24 mouse cellular contexts compared by ENCODE assay signal in the genomic region with DNA sequence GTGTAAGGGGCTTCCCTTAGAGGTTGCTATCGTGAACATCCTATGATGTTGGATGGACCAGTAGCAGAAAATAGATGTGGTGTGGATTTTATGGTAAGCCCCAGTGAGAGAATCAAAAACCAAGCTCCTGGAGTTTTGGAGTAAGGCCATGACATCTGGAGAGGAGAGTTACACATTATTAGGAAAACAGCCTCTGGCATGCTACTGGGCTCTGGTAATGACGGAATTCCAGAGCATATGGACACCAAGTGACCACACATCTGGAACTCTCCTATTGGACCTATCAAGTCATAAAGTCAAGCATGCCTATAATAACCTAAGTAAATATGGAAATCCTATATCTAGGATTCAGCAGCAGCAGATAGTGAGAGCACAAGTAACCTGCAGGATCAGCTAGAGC.
DNase-seq lines count a peak whose midpoint lies in the region; ATAC-seq and TF ChIP-seq lines count a peak whose summit lies in the region.
"Had no signal": no experiment of that assay in that cellular context is flagged by ENCODE, and none has a peak within 500 bp of the region (broad histone marks: within the 10 kb centered on the region; RNA-seq: fewer than 3 reads in every experiment).

No protein-coding gene starts in this region.

- no peak overlapping the region for H3K9ac ChIP-seq in limb, embryonic 13.5 days
- no peak overlapping the region for H3K9ac ChIP-seq in limb, embryonic 14.5 days (ENCODE audit: low read depth, low read length, severe bottlenecking)
- no peak overlapping the region for H3K9ac ChIP-seq in intestine, embryonic 16.5 days (ENCODE audit: low read depth, low read length)
- no peak overlapping the region for H3K9ac ChIP-seq in lung, postnatal 0 days (replicated peaks; ENCODE audit: low read depth)

- no peak for TF ChIP-seq POLR2A in limb, embryonic 14.5 days (IDR thresholded peaks at IDR 0.05; ENCODE audit: borderline replicate concordance, extremely low read depth, insufficient read depth, insufficient read length)

- TF ChIP-seq CTCF in lung, postnatal 0 days (IDR thresholded peaks at IDR 0.05), result no peak

- ATAC-seq in limb, embryonic 13.5 days (ENCODE audit: low FRiP score, low read depth), result peak; percentile 82
- peak; percentile 53; the same call in 1 of the 2 replicates for ATAC-seq in limb, embryonic 14.5 days (ENCODE audit: low FRiP score, low read depth)
- no peak for ATAC-seq in intestine, embryonic 16.5 days
- no peak for ATAC-seq in lung, postnatal 0 days
- ATAC-seq: activated CD4-positive, CD25-positive, alpha-beta regulatory T cell, adult 4 months; CD4-positive, CD25-positive, alpha-beta regulatory T cell, adult 4 months; Patski had no signal

- no peak for TF ChIP-seq EP300 in lung, postnatal 0 days (IDR thresholded peaks at IDR 0.05)

- 26% methylated on average over 2 of the region's 2 CpGs for WGBS in limb, embryonic 13.5 days
- 79% methylated on average over 2 of the region's 2 CpGs for WGBS in limb, embryonic 10.5 days
- 37% methylated on average over 2 of the region's 2 CpGs for WGBS in limb, embryonic 14.5 days
- 81% methylated on average over 2 of the region's 2 CpGs for WGBS in intestine, embryonic 16.5 days
- WGBS in lung, postnatal 0 days, result 78% methylated on average over 2 of the region's 2 CpGs

- H3K36me3 ChIP-seq in limb, embryonic 13.5 days, result no peaks in the 10 kb centered on the region
- no peaks in the 10 kb centered on the region for H3K36me3 ChIP-seq in limb, embryonic 10.5 days
- H3K36me3 ChIP-seq in limb, embryonic 14.5 days (ENCODE audit: control insufficient read depth, insufficient read depth, low read length), result no peaks in the 10 kb centered on the region
- H3K36me3 ChIP-seq in intestine, embryonic 16.5 days (ENCODE audit: control insufficient read depth, insufficient read depth, low read length), result no peaks in the 10 kb centered on the region
- H3K36me3 ChIP-seq in lung, postnatal 0 days (ENCODE audit: insufficient read depth, low read length), result no peaks in the 10 kb centered on the region
- H3K36me3 ChIP-seq: G1E had no signal

- H3K27me3 ChIP-seq in limb, embryonic 13.5 days, result no peaks in the 10 kb centered on the region
- no peaks in the 10 kb centered on the region for H3K27me3 ChIP-seq in limb, embryonic 10.5 days (ENCODE audit: low read depth, poor library complexity, severe bottlenecking)
- no peaks in the 10 kb centered on the region for H3K27me3 ChIP-seq in limb, embryonic 14.5 days (ENCODE audit: control insufficient read depth, insufficient read depth, low read length)
- no peaks in the 10 kb centered on the region for H3K27me3 ChIP-seq in intestine, embryonic 16.5 days (replicated peaks; ENCODE audit: control insufficient read depth, insufficient read depth, low read length)
- H3K27me3 ChIP-seq in lung, postnatal 0 days (replicated peaks; ENCODE audit: insufficient read depth, low read length), result no peaks in the 10 kb centered on the region
- H3K27me3 ChIP-seq: CH12.LX, Patski had no signal

- no peaks in the 10 kb centered on the region for H3K9me3 ChIP-seq in limb, embryonic 13.5 days
- no peaks in the 10 kb centered on the region for H3K9me3 ChIP-seq in limb, embryonic 10.5 days (replicated peaks)
- no peaks in the 10 kb centered on the region for H3K9me3 ChIP-seq in limb, embryonic 14.5 days (ENCODE audit: control insufficient read depth, low read length)
- no peaks in the 10 kb centered on the region for H3K9me3 ChIP-seq in intestine, embryonic 16.5 days (ENCODE audit: control insufficient read depth, low read length)
- H3K9me3 ChIP-seq in lung, postnatal 0 days (ENCODE audit: low read length), result no peaks in the 10 kb centered on the region
- H3K9me3 ChIP-seq: G1E had no signal

- H3K4me2 ChIP-seq in limb, embryonic 13.5 days (replicated peaks), result no peak overlapping the region
- H3K4me2 ChIP-seq in limb, embryonic 14.5 days (replicated peaks; ENCODE audit: low read depth, low read length, severe bottlenecking), result no peak overlapping the region
- no peak overlapping the region for H3K4me2 ChIP-seq in intestine, embryonic 16.5 days (ENCODE audit: low read depth, low read length)
- no peak overlapping the region for H3K4me2 ChIP-seq in lung, postnatal 0 days (replicated peaks; ENCODE audit: low read depth, low read length)

- H3K27ac ChIP-seq in limb, embryonic 13.5 days, result no peak overlapping the region
- no peak overlapping the region for H3K27ac ChIP-seq in limb, embryonic 10.5 days
- H3K27ac ChIP-seq in limb, embryonic 14.5 days (replicated peaks; ENCODE audit: low read depth, low read length), result no peak overlapping the region
- H3K27ac ChIP-seq in intestine, embryonic 16.5 days (ENCODE audit: low read length), result no peak overlapping the region
- H3K27ac ChIP-seq in lung, postnatal 0 days (ENCODE audit: low read length), result no peak overlapping the region

- H3K4me3 ChIP-seq in limb, embryonic 13.5 days, result no peak overlapping the region
- H3K4me3 ChIP-seq in limb, embryonic 10.5 days, result no peak overlapping the region
- H3K4me3 ChIP-seq in limb, embryonic 14.5 days (replicated peaks; ENCODE audit: low read length), result no peak overlapping the region
- no peak overlapping the region for H3K4me3 ChIP-seq in intestine, embryonic 16.5 days (ENCODE audit: low read length)
- no peak overlapping the region for H3K4me3 ChIP-seq in lung, postnatal 0 days (ENCODE audit: low read depth, low read length)

- peaks cover 6% of the 10 kb centered on the region; the same call in 1 of the 2 replicates for H3K4me1 ChIP-seq in limb, embryonic 13.5 days
- H3K4me1 ChIP-seq in limb, embryonic 10.5 days, result 0 out of 2 replicates have a peak, but pooled peaks cover 3% of the 10 kb centered on the region
- 0 out of 2 replicates have a peak, but pooled peaks cover 4% of the 10 kb centered on the region for H3K4me1 ChIP-seq in limb, embryonic 14.5 days (ENCODE audit: control insufficient read depth, insufficient read depth, low read length)
- H3K4me1 ChIP-seq in intestine, embryonic 16.5 days (ENCODE audit: control insufficient read depth, insufficient read depth, low read length), result no peaks in the 10 kb centered on the region
- H3K4me1 ChIP-seq in lung, postnatal 0 days (ENCODE audit: insufficient read depth, low read depth, low read length), result no peaks in the 10 kb centered on the region

- DNase-seq in limb, embryonic 10.5 days (ENCODE audit: low spot score), result no peak
- DNase-seq in 3T3-L1 (ENCODE audit: low read depth, low spot score), result peak; percentile 51
- peak; percentile 6 for DNase-seq in NIH3T3 (ENCODE audit: low read depth)
- DNase-seq in limb, embryonic 14.5 days (ENCODE audit: low spot score), result peak; percentile 57
- DNase-seq in lung, postnatal 0 days (ENCODE audit: low spot score), result no peak
- DNase-seq in urinary bladder, adult 18-20 months (ENCODE audit: low spot score in 2 of 2), result no peak
- DNase-seq: adrenal gland, adult 2 months; adrenal gland, adult 8-10 months; adrenal gland, postnatal 10 days; adrenal gland, postnatal 14 days; adrenal gland, postnatal 25 days; adrenal gland, postnatal 36 days; B cell, adult 2 months; cerebellum, adult 11 months; cerebellum, adult 11-12 months; cerebellum, adult 18-20 months; cerebellum, adult 2 months had no signal

Comparison
In these comparisons a context has a peak if more than half of its experiments do, and no peak if none do; other contexts are left out.
1. DNase-seq: peak in 3T3-L1 (single experiment), NIH3T3 (single experiment) and limb, embryonic 14.5 days (single experiment); none in limb, embryonic 10.5 days (single experiment), lung, postnatal 0 days (single experiment) and urinary bladder, adult 18-20 months (0 of 2).
2. ATAC-seq: peak in limb, embryonic 13.5 days (single experiment) and limb, embryonic 14.5 days (single experiment); none in intestine, embryonic 16.5 days (single experiment) and lung, postnatal 0 days (single experiment).